Mouse (Mus musculus): ENCODE data around the gene Apol10b.
"Not testable (repeated sequence)": the region's sequence is repeated elsewhere in the genome, so short reads cannot be mapped to it uniquely, and the experiment has no call there.

GRCm38 (mm10) chr15:77539221-77539620, 56.7 kb downstream of the Apol10b start:
- TF ChIP-seq MAZ, GATA1 (IDR thresholded peaks at IDR 0.05; ENCODE audit: low read depth, low read length): not testable (repeated sequence)

Measured in MEL (cell line).